Mouse (Mus musculus): ENCODE measurements around the gene Mvb12b.

Gene Mvb12b

GRCm38 (mm10) chr2:33737128-33737527 lies 150.6 kb downstream of the Mvb12b start:
- DNase-seq (ENCODE audit: low read depth, low spot score) = no peak

- no peak for DNase-seq (ENCODE audit: low read depth, low spot score)
Observed at GRCm38 (mm10) chr2:33736722-33737121, 151.0 kb downstream of the Mvb12b start.

GRCm38 (mm10) chr2:33734781-33735485 lies 152.8 kb downstream of the Mvb12b start:
- DNase-seq (ENCODE audit: low read depth, low spot score) = no peak

- no peak for DNase-seq (ENCODE audit: low read depth, low spot score)
Observed at GRCm38 (mm10) chr2:33729701-33730100, 158.0 kb downstream of the Mvb12b start.

DNA sequence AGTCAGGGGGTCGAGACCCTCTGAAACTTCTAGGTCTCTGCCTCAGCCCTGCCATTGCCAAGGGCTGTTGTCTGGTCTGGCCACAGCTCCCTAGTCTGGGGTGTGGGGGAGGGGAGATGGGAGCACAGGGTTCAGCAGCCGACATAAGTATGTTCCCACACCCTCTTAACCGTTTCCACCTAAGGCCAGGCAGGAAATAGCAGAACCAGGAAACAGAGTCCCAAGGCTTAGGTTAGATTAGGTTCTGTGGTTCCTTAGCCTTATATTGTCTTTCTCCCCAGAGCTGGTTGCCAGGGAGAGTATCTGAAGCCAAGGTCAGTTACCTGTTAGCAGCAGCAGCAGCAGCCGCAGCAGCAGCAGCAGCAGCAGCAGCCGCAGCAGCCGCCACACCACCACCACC lies 160.5 kb downstream of the Mvb12b start:
- DNase-seq (ENCODE audit: low read depth, low spot score) = no peak

DNA sequence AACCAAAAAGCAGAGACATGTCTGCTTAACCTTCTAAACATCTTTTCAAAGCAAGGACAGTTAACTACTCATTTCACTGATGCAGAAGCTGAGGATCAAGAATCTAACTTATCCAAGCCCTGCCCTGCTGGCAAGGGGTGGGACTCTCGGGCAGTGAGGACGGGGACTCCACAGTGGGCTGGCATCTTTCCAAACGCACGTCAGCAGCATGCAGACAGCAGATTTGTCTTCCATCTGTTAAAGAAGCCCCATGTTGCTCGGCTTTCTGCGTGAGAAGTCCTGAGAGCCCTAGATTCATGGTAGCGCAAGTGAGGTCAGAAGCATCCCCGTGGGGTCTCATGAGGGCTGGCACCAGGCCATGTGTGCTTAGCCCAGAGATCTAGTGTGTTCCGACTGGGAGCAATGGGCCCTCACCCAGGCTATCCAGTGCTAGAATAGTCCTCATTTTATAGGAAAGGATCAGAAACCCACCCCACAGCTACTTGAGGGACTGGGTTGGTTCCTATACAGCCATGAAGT lies 167.3 kb downstream of the Mvb12b start:
- DNase-seq (ENCODE audit: low read depth, low spot score) = no peak

GRCm38 (mm10) chr2:33719339-33720066 lies 168.2 kb downstream of the Mvb12b start:
- DNase-seq (ENCODE audit: low read depth, low spot score) = no peak

- DNase-seq (ENCODE audit: low read depth, low spot score) = no peak
Observed at GRCm38 (mm10) chr2:33718561-33718960, 169.2 kb downstream of the Mvb12b start.

DNA sequence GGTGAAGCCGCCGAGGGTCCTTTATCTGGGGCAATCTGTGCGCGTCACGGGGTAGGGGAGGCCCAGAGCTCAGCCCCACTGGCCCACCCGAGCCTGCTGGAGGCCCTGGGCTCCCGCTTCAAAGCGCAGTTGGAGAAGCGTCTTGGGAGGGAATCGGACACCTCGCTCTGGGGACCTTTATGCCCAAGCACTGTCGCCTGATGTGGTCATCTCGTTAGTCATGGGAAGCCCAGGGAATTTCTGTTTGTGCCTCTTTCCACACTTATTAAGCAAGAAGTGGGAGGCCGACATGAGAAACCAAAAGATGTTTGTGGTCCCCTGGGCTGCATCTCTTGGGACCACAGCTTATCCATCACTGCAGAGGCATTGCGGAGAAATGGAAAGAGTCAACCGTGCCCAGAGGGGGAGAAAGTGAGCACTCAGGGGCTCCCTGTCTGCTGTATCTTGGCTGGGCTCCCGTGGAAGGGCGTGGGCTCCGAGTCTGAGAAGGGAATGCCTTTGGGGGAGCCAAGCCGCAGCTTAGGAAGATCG lies 169.9 kb downstream of the Mvb12b start:
- DNase-seq (ENCODE audit: low read depth, low spot score) = no peak

DNA sequence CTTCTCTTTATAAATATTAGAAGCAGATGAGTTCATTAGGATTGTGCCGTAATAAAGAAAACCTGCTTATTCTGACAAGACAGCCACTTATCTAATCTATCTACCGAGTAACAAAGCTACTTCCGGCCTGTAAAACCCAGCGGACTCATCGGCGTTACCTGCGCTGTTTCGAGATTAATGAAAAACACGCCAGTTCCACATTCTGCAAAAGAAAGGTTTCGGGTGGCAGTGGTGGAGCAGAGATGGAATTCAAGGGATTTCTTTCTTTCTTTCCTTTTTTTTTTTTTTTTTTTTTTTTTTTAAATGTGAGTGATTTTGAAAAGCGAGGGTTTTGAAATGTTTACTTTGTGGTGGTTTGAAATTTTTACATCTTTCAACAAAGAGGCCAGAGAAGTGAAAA lies 170.4 kb downstream of the Mvb12b start:
- DNase-seq (ENCODE audit: low read depth, low spot score) = no peak

- DNase-seq (ENCODE audit: low read depth, low spot score) = no peak
Observed at GRCm38 (mm10) chr2:33716878-33717277, 170.9 kb downstream of the Mvb12b start.

GRCm38 (mm10) chr2:33714932-33715331 lies 172.8 kb downstream of the Mvb12b start:
- no peak for DNase-seq (ENCODE audit: low read depth, low spot score)

- DNase-seq (ENCODE audit: low read depth, low spot score) = no peak
Observed at GRCm38 (mm10) chr2:33713580-33714260, 174.0 kb downstream of the Mvb12b start.

DNA sequence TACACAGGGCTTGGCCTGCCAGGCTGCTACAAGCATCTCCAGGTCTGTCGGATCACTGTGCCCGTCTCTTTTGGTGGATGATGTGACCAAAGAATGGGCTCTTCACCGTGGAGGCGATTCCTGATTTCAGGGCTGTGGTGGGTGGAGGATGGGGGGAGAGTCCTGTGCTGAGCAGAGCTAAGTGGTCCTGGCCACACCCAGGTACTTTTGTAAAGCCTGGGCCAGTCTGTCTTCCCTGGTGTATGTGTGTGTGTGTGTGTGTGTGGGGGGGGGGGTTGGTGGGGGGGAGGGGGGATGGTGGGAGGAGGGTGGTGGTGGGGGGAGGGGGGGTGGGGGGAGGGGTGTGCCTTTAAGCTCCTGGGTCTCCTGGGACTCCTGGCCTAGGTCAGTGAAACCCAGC lies 174.9 kb downstream of the Mvb12b start:
- DNase-seq (ENCODE audit: low read depth, low spot score) = no peak

GRCm38 (mm10) chr2:33708831-33709230 lies 178.9 kb downstream of the Mvb12b start:
- DNase-seq (ENCODE audit: low read depth, low spot score) = peak; percentile 13

DNA sequence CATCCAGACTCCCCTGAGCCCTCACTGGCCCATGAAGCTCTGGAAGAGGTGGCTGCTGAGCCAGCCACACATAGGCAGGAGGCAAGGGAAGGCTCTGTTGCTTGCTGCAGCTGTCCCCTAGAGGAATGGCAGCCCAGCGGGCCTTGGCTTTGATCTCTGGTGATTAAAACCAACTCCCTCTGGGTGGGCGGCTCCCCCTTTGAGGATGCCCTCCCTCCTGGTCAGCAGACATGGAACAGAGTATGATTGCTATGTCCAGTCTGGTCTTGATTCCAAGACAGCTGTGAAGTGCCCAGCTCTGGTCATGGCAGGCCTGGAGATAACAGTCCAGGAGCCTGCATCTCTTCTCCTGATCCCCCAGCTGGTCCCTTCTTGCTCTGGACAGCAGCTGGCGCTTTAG lies 179.7 kb downstream of the Mvb12b start:
- no peak for DNase-seq (ENCODE audit: low read depth, low spot score)

DNA sequence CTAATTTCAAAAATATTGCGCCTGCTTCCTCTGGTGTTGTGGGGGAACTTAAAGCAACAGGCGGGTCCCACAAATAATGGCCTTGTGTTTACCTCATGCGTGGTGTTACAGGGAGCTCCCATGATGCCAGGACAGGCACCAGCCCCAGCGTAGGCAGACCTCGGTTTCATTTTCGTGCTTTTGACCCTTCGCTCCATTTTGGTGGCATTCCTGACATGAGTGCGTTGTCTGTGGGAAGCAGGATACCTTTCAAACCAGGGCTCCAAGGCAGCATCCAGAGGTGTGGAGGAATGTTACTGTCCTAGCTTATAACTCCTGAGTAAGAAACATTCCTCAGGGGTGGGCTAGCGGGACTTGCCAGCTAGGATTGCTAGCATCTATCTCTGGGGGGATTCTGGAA lies 181.3 kb downstream of the Mvb12b start:
- DNase-seq (ENCODE audit: low read depth, low spot score) = no peak

GRCm38 (mm10) chr2:33705687-33706320 lies 181.9 kb downstream of the Mvb12b start:
- DNase-seq (ENCODE audit: low read depth, low spot score) = no peak

- DNase-seq (ENCODE audit: low read depth, low spot score) = no peak
Observed at GRCm38 (mm10) chr2:33703286-33703685, 184.5 kb downstream of the Mvb12b start.

DNA sequence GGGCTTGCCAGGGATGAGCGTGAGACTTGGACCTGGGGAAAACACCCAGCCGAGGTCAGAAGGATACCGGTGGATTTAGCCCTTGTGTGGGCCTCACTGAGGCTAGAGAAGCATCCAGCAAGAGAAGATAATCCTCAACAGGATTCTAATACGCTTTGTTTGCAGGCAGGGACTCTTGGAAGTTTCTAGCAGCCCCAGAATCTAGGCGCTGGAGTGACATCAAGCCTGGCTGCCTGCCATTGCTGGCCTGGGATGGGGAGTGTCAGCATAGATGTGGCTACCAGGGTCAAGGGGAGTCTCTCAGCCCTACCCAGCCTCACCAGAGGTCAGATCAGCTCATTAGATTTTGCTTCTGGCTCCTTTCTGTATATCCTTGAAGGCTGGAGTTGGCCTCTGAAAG lies 185.0 kb downstream of the Mvb12b start:
- no peak for DNase-seq (ENCODE audit: low read depth, low spot score)

- DNase-seq (ENCODE audit: low read depth, low spot score) = no peak
Observed at GRCm38 (mm10) chr2:33701446-33701815, 186.3 kb downstream of the Mvb12b start.
